Mouse (Mus musculus): ENCODE data around the gene Pitpna. TPM values are rescaled to one million over a fixed set of nuclear protein-coding genes. Genes with fewer than 3 reads are reported as not detected.

Pitpna gene
- polyA plus RNA-seq, 1 experiment, result 185 TPM

DNA sequence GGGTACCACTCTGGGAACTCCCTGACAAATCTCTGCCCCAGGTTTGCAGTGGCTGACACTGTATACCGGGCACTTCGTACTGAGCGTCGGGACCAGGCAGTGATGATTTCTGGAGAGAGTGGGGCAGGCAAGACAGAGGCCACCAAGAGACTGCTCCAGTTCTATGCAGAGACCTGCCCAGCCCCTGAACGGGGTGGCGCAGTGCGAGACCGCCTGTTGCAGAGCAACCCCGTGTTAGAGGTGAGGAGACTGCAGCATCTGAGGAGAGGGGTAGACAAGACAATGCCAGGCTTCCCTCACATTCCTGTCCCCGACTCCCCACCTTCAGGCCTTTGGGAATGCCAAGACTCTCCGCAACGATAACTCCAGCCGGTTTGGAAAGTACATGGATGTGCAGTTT lies 70.4 kb downstream of the Pitpna start:
- Histone ChIP-seq H3K36me3 (ENCODE audit: control insufficient read depth, insufficient read depth, low read length) (peaks cover 33% of the 10 kb centered on the region), H3K4me1 (ENCODE audit: control insufficient read depth, insufficient read depth, insufficient read length, low read length) (peaks cover 25% of the 10 kb centered on the region), H3K27ac (ENCODE audit: insufficient read depth, low read depth, low read length) (no peak overlapping the region), H3K4me3 (ENCODE audit: low read depth, low read length) (no peak overlapping the region), H3K27me3 (ENCODE audit: control insufficient read depth, insufficient read depth, low read length) (no peaks in the 10 kb centered on the region)
- WGBS, result 93% methylated on average over 13 of the region's 13 CpGs
- TF ChIP-seq CTCF (IDR thresholded peaks at IDR 0.05; ENCODE audit: extremely low read depth, insufficient read length, insufficient replicate concordance, low read depth, low read length), result no peak
- TF ChIP-seq POLR2A (IDR thresholded peaks at IDR 0.05; ENCODE audit: low read depth, low read length), result no peak

- 82% methylated on average over 14 of the region's 14 CpGs for WGBS
- H3K27me3 ChIP-seq (ENCODE audit: control insufficient read depth, insufficient read depth, low read length), result no peaks in the 10 kb centered on the region
- peaks cover 21% of the 10 kb centered on the region for H3K4me1 ChIP-seq (ENCODE audit: control insufficient read depth, insufficient read depth, insufficient read length, low read length)
- H3K4me3 ChIP-seq (ENCODE audit: low read depth, low read length), result no peak overlapping the region
- peaks cover 36% of the 10 kb centered on the region for H3K36me3 ChIP-seq (ENCODE audit: control insufficient read depth, insufficient read depth, low read length)
- no peak for TF ChIP-seq CTCF (IDR thresholded peaks at IDR 0.05; ENCODE audit: extremely low read depth, insufficient read length, insufficient replicate concordance, low read depth, low read length)
- no peak overlapping the region for H3K27ac ChIP-seq (ENCODE audit: insufficient read depth, low read depth, low read length)
Measured at GRCm38 (mm10) chr11:75658996-75659750, 71.3 kb downstream of the Pitpna start.

DNA sequence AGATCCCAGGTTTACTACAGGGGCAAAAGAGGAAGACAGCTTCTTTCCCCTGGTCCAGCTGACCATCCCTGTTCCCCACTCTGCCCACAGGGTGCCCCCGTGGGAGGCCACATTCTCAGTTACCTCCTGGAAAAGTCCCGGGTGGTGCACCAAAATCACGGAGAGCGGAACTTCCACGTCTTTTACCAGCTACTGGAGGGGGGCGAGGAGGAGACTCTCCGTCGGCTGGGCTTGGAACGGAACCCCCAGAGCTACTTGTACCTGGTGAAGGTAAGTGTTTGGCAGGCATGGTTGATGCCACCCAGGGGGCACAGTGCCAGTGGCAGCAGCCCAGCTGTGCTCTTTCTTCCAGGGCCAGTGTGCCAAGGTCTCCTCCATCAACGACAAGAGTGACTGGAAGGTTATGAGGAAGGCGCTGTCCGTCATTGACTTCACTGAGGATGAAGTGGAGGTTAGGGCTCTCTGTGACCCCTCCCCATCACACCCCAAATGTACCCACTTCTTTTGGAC lies 72.2 kb downstream of the Pitpna start:
- TF ChIP-seq CTCF (IDR thresholded peaks at IDR 0.05; ENCODE audit: extremely low read depth, insufficient read length, insufficient replicate concordance, low read depth, low read length), result no peak
- TF ChIP-seq POLR2A (IDR thresholded peaks at IDR 0.05; ENCODE audit: low read depth, low read length), result no peak
- Histone ChIP-seq H3K27ac (ENCODE audit: insufficient read depth, low read depth, low read length) (no peak overlapping the region), H3K4me3 (ENCODE audit: low read depth, low read length) (no peak overlapping the region), H3K36me3 (ENCODE audit: control insufficient read depth, insufficient read depth, low read length) (peaks cover 38% of the 10 kb centered on the region), H3K4me1 (ENCODE audit: control insufficient read depth, insufficient read depth, insufficient read length, low read length) (peaks cover 11% of the 10 kb centered on the region), H3K27me3 (ENCODE audit: control insufficient read depth, insufficient read depth, low read length) (no peaks in the 10 kb centered on the region)
- WGBS, result 92% methylated on average over 12 of the region's 12 CpGs

DNA sequence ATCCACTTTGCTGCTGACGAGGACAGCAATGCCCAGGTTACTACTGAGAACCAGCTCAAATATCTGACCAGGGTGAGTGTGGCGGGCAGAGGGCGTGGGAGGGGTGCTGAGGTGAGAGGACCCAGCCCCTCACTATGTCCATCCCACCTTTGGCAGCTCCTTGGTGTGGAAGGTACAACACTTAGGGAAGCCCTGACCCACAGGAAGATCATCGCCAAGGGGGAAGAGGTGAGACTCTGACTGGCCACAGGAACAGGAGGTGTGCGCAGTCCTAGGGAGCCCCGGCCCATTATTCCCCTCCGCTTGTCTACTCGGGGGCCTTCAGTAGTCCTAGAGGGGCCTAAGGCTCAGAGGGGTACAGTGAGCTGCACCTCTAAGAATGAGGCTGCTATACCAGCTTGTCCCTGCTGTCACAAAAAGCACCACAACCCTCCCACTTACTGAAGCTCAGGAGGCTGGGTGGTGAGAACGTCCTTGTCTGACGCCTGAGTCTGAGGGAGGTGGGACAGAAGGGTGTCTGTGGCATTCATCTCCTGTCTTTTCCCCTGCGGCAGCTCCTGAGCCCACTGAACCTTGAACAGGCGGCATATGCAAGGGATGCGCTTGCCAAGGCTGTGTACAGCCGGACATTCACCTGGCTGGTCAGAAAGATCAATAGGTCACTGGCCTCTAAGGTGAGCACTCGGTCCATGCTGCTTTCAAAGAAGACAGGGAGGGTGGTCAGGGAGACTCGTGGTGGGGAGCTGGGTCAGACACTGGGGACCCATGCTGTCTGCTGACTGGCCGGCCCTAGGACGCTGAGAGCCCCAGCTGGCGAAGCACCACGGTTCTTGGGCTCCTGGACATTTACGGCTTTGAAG lies 73.3 kb downstream of the Pitpna start:
- TF ChIP-seq POLR2A (IDR thresholded peaks at IDR 0.05; ENCODE audit: low read depth, low read length) (no peak), CTCF (IDR thresholded peaks at IDR 0.05; ENCODE audit: extremely low read depth, insufficient read length, insufficient replicate concordance, low read depth, low read length) (no peak)
- peaks cover 48% of the 10 kb centered on the region for H3K36me3 ChIP-seq (ENCODE audit: control insufficient read depth, insufficient read depth, low read length)
- H3K27me3 ChIP-seq (ENCODE audit: control insufficient read depth, insufficient read depth, low read length), result no peaks in the 10 kb centered on the region
- no peak overlapping the region for H3K4me3 ChIP-seq (ENCODE audit: low read depth, low read length)
- WGBS, result 92% methylated on average over 21 of the region's 21 CpGs
- H3K27ac ChIP-seq (ENCODE audit: insufficient read depth, low read depth, low read length), result no peak overlapping the region
- peaks cover 8% of the 10 kb centered on the region; the same call in 1 of the 2 replicates for H3K4me1 ChIP-seq (ENCODE audit: control insufficient read depth, insufficient read depth, insufficient read length, low read length)

- Histone ChIP-seq H3K27me3 (ENCODE audit: control insufficient read depth, insufficient read depth, low read length) (no peaks in the 10 kb centered on the region), H3K36me3 (ENCODE audit: control insufficient read depth, insufficient read depth, low read length) (peaks cover 56% of the 10 kb centered on the region), H3K4me3 (ENCODE audit: low read depth, low read length) (no peak overlapping the region), H3K4me1 (ENCODE audit: control insufficient read depth, insufficient read depth, insufficient read length, low read length) (peaks cover 2% of the 10 kb centered on the region; the same call in 1 of the 2 replicates), H3K27ac (ENCODE audit: insufficient read depth, low read depth, low read length) (no peak overlapping the region)
- 90% methylated on average over 7 of the region's 7 CpGs for WGBS
- no peak for TF ChIP-seq CTCF (IDR thresholded peaks at IDR 0.05; ENCODE audit: extremely low read depth, insufficient read length, insufficient replicate concordance, low read depth, low read length)
- no peak for TF ChIP-seq POLR2A (IDR thresholded peaks at IDR 0.05; ENCODE audit: low read depth, low read length)
Measured at GRCm38 (mm10) chr11:75662131-75662530, 74.2 kb downstream of the Pitpna start.

GRCm38 (mm10) chr11:75666296-75666695 lies 78.4 kb downstream of the Pitpna start:
- peaks cover 69% of the 10 kb centered on the region for H3K36me3 ChIP-seq (ENCODE audit: control insufficient read depth, insufficient read depth, low read length)
- TF ChIP-seq CTCF (IDR thresholded peaks at IDR 0.05; ENCODE audit: extremely low read depth, insufficient read length, insufficient replicate concordance, low read depth, low read length) (no peak), POLR2A (IDR thresholded peaks at IDR 0.05; ENCODE audit: low read depth, low read length) (no peak)
- H3K4me3 ChIP-seq (ENCODE audit: low read depth, low read length), result no peak overlapping the region
- no peak overlapping the region for H3K27ac ChIP-seq (ENCODE audit: insufficient read depth, low read depth, low read length)
- H3K27me3 ChIP-seq (ENCODE audit: control insufficient read depth, insufficient read depth, low read length), result no peaks in the 10 kb centered on the region
- H3K4me1 ChIP-seq (ENCODE audit: control insufficient read depth, insufficient read depth, insufficient read length, low read length), result no peaks in the 10 kb centered on the region
- 92% methylated on average over 6 of the region's 6 CpGs for WGBS

- no peaks in the 10 kb centered on the region for H3K4me1 ChIP-seq (ENCODE audit: control insufficient read depth, insufficient read depth, insufficient read length, low read length)
- TF ChIP-seq CTCF (IDR thresholded peaks at IDR 0.05; ENCODE audit: extremely low read depth, insufficient read length, insufficient replicate concordance, low read depth, low read length) (no peak), POLR2A (IDR thresholded peaks at IDR 0.05; ENCODE audit: low read depth, low read length) (no peak)
- no peak overlapping the region for H3K4me3 ChIP-seq (ENCODE audit: low read depth, low read length)
- H3K27me3 ChIP-seq (ENCODE audit: control insufficient read depth, insufficient read depth, low read length), result no peaks in the 10 kb centered on the region
- no peak overlapping the region for H3K27ac ChIP-seq (ENCODE audit: insufficient read depth, low read depth, low read length)
- 82% methylated on average over 3 of the region's 3 CpGs for WGBS
- H3K36me3 ChIP-seq (ENCODE audit: control insufficient read depth, insufficient read depth, low read length), result peaks cover 74% of the 10 kb centered on the region
Measured at GRCm38 (mm10) chr11:75668621-75669020, 80.7 kb downstream of the Pitpna start.

Measured in small intestine, adult 2 months (tissue).